Mouse (Mus musculus): ENCODE measurements around the gene Camta1. TPM values are rescaled to one million over a fixed set of nuclear protein-coding genes. Genes with fewer than 3 reads are reported as not detected.

The Camta1 gene
- polyA plus RNA-seq, 1 experiment from 2014 or later, result 81.8 TPM

DNA sequence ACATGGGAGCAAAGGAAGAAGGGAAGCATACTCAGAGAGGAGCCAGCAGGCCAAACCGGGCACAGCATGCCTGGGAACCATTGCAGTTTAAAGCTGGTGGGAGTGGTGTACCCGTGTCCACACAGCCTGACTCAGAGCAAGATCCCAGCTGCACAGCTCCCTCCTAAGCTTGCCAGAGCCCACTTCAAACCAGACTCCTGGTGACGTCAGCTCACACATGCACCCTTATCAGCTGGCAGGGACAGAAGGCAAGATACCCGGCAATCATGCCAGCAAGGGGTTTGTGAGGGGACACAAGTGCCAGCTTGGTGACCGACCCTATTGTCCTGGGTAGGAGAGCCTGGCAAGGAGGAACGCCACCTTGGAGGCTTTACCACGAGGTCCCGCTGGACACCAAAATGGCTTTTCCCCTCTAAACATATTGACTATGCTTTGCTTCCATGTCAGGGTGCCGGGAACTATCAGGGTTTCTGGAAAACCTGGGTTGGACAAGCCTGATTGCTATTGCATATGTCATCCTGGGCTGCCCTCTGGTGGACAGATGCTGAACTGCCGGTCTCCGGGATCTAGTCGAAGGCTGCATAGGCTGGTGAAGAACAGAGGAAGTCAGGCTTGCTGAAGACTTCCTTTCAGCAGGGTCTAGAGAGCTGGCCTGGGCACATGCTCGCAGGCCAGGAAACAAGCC, 720.3 kb downstream of the Camta1 start:
- Histone ChIP-seq H3K9me3 (replicated peaks; ENCODE audit: control insufficient read depth, low read length) (no peaks in the 10 kb centered on the region), H3K4me2 (ENCODE audit: low read depth, low read length) (peak overlapping the region; percentile 36), H3K4me3 (replicated peaks; ENCODE audit: low read length) (0 out of 2 replicates have a peak overlapping the region, but pooled peaks have one; percentile 7), H3K27me3 (ENCODE audit: control insufficient read depth, insufficient read depth, low read length) (peaks cover 13% of the 10 kb centered on the region), H3K4me1 (ENCODE audit: control insufficient read depth, insufficient read depth, low read length) (peaks cover 12% of the 10 kb centered on the region), H3K36me3 (ENCODE audit: control insufficient read depth, insufficient read depth, low read length) (no peaks in the 10 kb centered on the region), H3K9ac (ENCODE audit: low read length) (no peak overlapping the region), H3K27ac (ENCODE audit: low read length) (no peak overlapping the region)
- WGBS, result 6% methylated on average over 13 of the region's 13 CpGs
- peak; percentile 48; the same call in 1 of the 2 replicates for ATAC-seq (ENCODE audit: insufficient read depth, low FRiP score)

DNA sequence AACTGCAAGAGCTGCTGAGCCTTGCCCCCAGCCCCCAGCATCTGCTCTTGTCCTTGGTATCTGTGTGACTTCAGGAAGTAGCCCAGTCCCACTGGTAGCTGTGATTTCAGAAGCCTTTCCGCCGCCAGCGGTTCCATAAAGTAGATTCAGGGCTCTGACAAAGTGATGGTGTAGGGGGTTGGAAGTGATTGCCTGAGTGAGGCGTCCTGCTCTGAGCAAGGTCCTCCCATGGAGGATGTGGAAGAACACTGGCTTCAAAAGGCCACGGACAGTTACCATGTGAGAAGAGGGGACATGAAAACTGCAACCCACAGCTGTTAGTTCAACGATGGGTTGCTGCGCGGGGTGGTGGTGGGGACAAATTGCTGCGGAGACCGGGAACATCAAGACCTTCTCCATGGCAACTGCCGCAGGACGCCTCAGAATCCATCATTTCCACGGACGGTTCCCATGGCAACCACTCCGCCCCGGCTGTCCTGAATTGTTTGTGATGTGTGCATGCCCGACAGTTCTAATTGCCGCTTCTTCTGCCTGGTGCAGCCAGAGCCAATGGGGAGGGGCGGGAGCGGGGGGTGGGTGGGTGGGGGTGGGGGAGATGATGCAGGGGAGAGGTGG, 721.2 kb downstream of the Camta1 start:
- Histone ChIP-seq H3K27me3 (ENCODE audit: control insufficient read depth, insufficient read depth, low read length) (peaks cover 13% of the 10 kb centered on the region), H3K27ac (ENCODE audit: low read length) (no peak overlapping the region), H3K9me3 (replicated peaks; ENCODE audit: control insufficient read depth, low read length) (no peaks in the 10 kb centered on the region), H3K9ac (ENCODE audit: low read length) (no peak overlapping the region), H3K4me3 (replicated peaks; ENCODE audit: low read length) (no peak overlapping the region), H3K36me3 (ENCODE audit: control insufficient read depth, insufficient read depth, low read length) (no peaks in the 10 kb centered on the region), H3K4me2 (ENCODE audit: low read depth, low read length) (no peak overlapping the region; the same call in 1 of the 2 replicates), H3K4me1 (ENCODE audit: control insufficient read depth, insufficient read depth, low read length) (peaks cover 12% of the 10 kb centered on the region)
- ATAC-seq (ENCODE audit: insufficient read depth, low FRiP score), result no peak
- WGBS, result 5% methylated on average over 20 of the region's 20 CpGs

DNA sequence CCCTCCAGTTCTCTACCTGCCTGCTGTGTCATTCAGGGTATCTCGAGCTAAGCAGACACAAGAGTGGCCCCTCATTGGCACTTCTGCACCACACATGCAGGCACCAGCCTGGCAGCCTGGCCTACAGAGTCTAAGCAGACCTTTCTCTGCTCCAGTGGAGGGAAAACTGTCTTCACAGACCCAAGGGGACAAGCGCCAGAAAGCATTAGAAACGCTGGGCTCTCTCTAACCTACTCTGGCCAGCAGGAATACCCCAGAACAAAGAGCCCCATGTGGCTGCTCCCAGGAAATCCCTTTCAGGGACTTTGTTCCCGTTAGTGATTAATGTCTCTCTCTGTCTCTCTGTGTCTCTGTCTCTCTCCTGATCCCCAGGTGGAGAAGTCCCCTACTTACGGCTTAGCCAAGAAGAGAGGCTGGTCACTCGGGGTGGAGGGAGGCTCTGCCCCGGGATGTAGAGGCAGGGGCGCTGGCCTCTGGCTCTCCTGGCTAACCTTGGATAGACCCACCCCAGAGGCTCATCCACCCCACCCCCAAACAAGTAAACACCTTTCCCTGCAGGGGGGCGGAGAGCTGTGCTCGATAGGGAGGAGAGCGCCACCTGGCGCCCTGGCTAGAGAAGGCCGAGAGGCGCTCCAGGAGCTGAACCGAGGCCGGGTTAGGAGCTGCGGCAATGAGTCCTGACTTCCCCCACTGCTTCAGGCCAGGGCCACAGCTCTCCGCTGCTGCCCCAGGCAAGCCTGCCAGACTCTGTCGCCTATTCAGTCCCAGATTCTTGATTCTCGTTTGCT, 722.4 kb downstream of the Camta1 start:
- no peak overlapping the region for H3K4me3 ChIP-seq (replicated peaks; ENCODE audit: low read length)
- H3K27me3 ChIP-seq (ENCODE audit: control insufficient read depth, insufficient read depth, low read length), result peaks cover 13% of the 10 kb centered on the region
- peaks cover 12% of the 10 kb centered on the region for H3K4me1 ChIP-seq (ENCODE audit: control insufficient read depth, insufficient read depth, low read length)
- no peak for ATAC-seq (ENCODE audit: insufficient read depth, low FRiP score)
- H3K27ac ChIP-seq (ENCODE audit: low read length), result no peak overlapping the region
- WGBS, result 9% methylated on average over 20 of the region's 20 CpGs
- H3K36me3 ChIP-seq (ENCODE audit: control insufficient read depth, insufficient read depth, low read length), result no peaks in the 10 kb centered on the region
- H3K9me3 ChIP-seq (replicated peaks; ENCODE audit: control insufficient read depth, low read length), result no peaks in the 10 kb centered on the region
- H3K4me2 ChIP-seq (ENCODE audit: low read depth, low read length), result peak overlapping the region; percentile 29
- no peak overlapping the region for H3K9ac ChIP-seq (ENCODE audit: low read length)

DNA sequence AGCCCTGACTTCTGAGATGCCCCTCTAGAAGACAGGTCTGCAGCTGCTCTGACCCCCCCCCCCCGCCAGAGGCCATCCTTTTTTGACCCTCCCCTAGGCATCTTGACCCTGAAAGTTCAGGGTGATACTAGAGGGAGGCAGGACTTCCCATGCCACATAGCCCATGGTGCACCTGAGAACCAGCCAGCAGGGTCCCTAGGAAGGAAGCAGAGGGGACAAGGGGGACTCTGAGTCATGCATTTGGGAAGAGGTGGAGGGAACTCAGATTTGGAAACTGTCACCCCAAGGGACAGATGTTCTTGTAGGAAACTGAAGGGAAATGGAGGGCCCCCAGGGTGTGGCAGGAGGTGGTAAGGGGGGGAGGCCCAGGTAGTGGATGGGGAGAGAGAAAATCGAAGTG, 723.1 kb downstream of the Camta1 start:
- 39% methylated on average over 2 of the region's 2 CpGs for WGBS
- Histone ChIP-seq H3K27me3 (ENCODE audit: control insufficient read depth, insufficient read depth, low read length) (peaks cover 13% of the 10 kb centered on the region), H3K36me3 (ENCODE audit: control insufficient read depth, insufficient read depth, low read length) (no peaks in the 10 kb centered on the region), H3K9me3 (replicated peaks; ENCODE audit: control insufficient read depth, low read length) (no peaks in the 10 kb centered on the region), H3K4me3 (replicated peaks; ENCODE audit: low read length) (no peak overlapping the region), H3K9ac (ENCODE audit: low read length) (no peak overlapping the region), H3K4me1 (ENCODE audit: control insufficient read depth, insufficient read depth, low read length) (peaks cover 12% of the 10 kb centered on the region), H3K4me2 (ENCODE audit: low read depth, low read length) (no peak overlapping the region), H3K27ac (ENCODE audit: low read length) (no peak overlapping the region)
- no peak for ATAC-seq (ENCODE audit: insufficient read depth, low FRiP score)

DNA sequence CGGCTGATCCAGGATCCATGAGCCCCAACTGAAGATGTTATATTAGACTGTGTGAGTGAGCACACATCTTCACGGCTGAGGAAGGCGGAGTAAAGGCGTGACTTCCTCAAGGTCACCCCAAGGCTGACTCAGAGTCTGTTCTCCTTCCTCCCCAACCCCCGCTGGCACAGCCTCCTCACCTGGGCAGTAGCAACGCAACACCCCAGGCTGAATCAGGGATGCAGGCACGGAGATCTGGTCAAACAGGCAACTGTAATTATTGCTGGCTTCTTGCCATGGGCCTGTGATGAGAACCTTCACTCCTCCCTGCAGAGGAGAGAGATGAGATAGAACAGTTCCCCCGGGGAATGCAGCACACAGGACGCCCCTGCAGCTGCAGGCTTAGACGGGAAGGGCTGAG, 723.5 kb downstream of the Camta1 start:
- Histone ChIP-seq H3K27me3 (ENCODE audit: control insufficient read depth, insufficient read depth, low read length) (peaks cover 13% of the 10 kb centered on the region), H3K27ac (ENCODE audit: low read length) (no peak overlapping the region), H3K4me1 (ENCODE audit: control insufficient read depth, insufficient read depth, low read length) (peaks cover 12% of the 10 kb centered on the region), H3K36me3 (ENCODE audit: control insufficient read depth, insufficient read depth, low read length) (no peaks in the 10 kb centered on the region), H3K4me3 (replicated peaks; ENCODE audit: low read length) (no peak overlapping the region), H3K4me2 (ENCODE audit: low read depth, low read length) (no peak overlapping the region), H3K9ac (ENCODE audit: low read length) (no peak overlapping the region), H3K9me3 (replicated peaks; ENCODE audit: control insufficient read depth, low read length) (no peaks in the 10 kb centered on the region)
- 15% methylated on average over 10 of the region's 10 CpGs for WGBS
- ATAC-seq (ENCODE audit: insufficient read depth, low FRiP score), result no peak

DNA sequence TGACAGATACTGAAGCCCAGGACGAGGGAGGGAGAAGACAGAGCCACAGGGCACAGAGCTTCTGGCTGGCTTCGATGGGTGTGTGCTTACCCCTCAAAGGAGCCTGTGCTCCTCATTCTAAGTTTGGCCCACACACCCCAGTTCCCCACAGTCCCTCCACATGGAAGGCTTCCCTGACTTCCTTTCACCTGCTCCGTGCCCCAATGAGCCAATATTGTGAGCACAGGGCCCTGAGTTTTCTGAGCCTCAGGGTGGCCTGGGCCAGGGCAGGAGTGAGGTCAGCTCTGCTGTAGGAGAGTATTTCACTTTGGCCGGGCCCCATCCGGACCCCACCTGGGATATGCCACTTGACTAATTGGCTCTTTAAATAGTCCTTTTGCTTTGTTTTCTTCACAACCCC, 724.0 kb downstream of the Camta1 start:
- WGBS, result 56% methylated on average over 5 of the region's 5 CpGs
- Histone ChIP-seq H3K9me3 (replicated peaks; ENCODE audit: control insufficient read depth, low read length) (no peaks in the 10 kb centered on the region), H3K4me1 (ENCODE audit: control insufficient read depth, insufficient read depth, low read length) (peaks cover 12% of the 10 kb centered on the region)

DNA sequence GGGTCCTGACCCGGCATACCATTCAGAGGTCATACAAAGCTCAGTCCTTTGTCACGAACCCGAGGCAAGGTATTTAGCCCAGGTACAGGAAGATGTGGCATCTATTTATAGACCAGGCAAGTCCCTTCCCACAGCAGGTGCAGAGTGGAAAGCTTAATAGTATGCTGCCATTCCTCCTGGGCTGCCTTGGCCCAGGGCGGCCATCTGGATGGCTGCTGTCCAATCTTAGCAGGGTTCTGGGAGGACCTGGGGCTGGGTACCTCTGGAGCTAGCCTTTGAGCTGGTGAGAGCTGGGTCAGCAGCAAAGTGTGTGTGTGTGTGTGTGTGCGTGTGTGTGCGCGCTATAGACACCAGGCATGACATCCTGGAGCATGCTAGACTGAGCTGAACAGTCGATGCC, 726.2 kb downstream of the Camta1 start:
- H3K9me3 ChIP-seq (replicated peaks; ENCODE audit: control insufficient read depth, low read length), result no peaks in the 10 kb centered on the region
- no peak for ATAC-seq (ENCODE audit: insufficient read depth, low FRiP score)
- peaks cover 8% of the 10 kb centered on the region for H3K27me3 ChIP-seq (ENCODE audit: control insufficient read depth, insufficient read depth, low read length)
- no peaks in the 10 kb centered on the region for H3K36me3 ChIP-seq (ENCODE audit: control insufficient read depth, insufficient read depth, low read length)
- no peak overlapping the region for H3K4me3 ChIP-seq (replicated peaks; ENCODE audit: low read length)
- no peak overlapping the region for H3K27ac ChIP-seq (ENCODE audit: low read length)
- H3K9ac ChIP-seq (ENCODE audit: low read length), result no peak overlapping the region
- no peak overlapping the region for H3K4me2 ChIP-seq (ENCODE audit: low read depth, low read length)
- H3K4me1 ChIP-seq (ENCODE audit: control insufficient read depth, insufficient read depth, low read length), result peaks cover 12% of the 10 kb centered on the region
- 78% methylated on average over 8 of the region's 8 CpGs for whole genome bisulfite sequencing

More for the DNA sequence above, 724.0 kb downstream of the Camta1 start:
- no peak overlapping the region for H3K27ac ChIP-seq (ENCODE audit: low read length)
- H3K4me3 ChIP-seq (replicated peaks; ENCODE audit: low read length), result no peak overlapping the region
- peaks cover 13% of the 10 kb centered on the region for H3K27me3 ChIP-seq (ENCODE audit: control insufficient read depth, insufficient read depth, low read length)
- H3K9ac ChIP-seq (ENCODE audit: low read length), result no peak overlapping the region
- ATAC-seq (ENCODE audit: insufficient read depth, low FRiP score), result no peak
- H3K4me2 ChIP-seq (ENCODE audit: low read depth, low read length), result no peak overlapping the region
- no peaks in the 10 kb centered on the region for H3K36me3 ChIP-seq (ENCODE audit: control insufficient read depth, insufficient read depth, low read length)

DNA sequence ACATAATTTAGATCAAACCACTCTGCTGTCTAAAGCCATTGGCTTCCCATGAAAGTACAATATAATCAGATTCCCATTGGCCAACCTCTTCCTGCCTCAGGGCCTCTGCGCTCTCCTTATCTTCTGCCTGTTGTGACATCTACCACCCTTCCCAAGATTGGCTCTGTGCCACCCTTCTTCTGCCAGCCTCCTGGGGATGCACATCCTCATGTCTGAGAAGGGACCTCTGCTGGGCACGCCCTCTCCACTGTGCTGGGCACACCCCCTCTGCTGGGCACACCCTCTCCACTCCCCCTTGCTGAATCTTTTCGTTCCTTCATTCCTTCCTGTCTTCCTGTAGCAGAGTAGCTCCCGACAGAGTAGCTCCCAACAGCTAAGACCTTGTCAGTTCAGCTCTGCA, 727.9 kb downstream of the Camta1 start:
- 0 out of 2 replicates have a peak, but pooled peaks have one; percentile 8 for ATAC-seq (ENCODE audit: insufficient read depth, low FRiP score)
- 52% methylated on average over 4 of the region's 4 CpGs for WGBS
- no peak overlapping the region for H3K4me3 ChIP-seq (replicated peaks; ENCODE audit: low read length)

DNA sequence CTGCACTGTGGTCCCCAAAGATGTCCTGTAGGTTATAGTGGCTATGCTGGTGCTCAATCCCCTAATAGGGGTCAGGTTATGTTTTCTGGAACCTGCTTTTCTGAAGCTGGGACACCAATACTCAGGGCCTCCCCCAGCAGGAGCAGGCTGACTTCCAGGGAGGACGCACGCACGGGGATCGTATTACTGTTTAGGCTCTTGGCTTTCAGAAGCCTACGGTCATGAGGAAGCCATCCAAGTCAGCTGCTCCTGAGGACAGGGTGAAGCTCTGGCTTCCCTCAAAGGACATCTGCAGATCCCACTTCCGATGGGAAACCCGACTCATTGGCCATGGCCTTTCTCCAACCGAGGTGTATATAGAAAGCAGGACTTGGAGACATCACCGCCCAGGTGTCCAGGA, 729.2 kb downstream of the Camta1 start:
- 55% methylated on average over 9 of the region's 9 CpGs for WGBS
- Histone ChIP-seq H3K27ac (ENCODE audit: low read length) (no peak overlapping the region), H3K9me3 (replicated peaks; ENCODE audit: control insufficient read depth, low read length) (no peaks in the 10 kb centered on the region), H3K9ac (ENCODE audit: low read length) (no peak overlapping the region), H3K27me3 (ENCODE audit: control insufficient read depth, insufficient read depth, low read length) (no peaks in the 10 kb centered on the region), H3K4me2 (ENCODE audit: low read depth, low read length) (no peak overlapping the region), H3K36me3 (ENCODE audit: control insufficient read depth, insufficient read depth, low read length) (no peaks in the 10 kb centered on the region), H3K4me3 (replicated peaks; ENCODE audit: low read length) (no peak overlapping the region), H3K4me1 (ENCODE audit: control insufficient read depth, insufficient read depth, low read length) (peaks cover 7% of the 10 kb centered on the region; the same call in 1 of the 2 replicates)
- no peak for ATAC-seq (ENCODE audit: insufficient read depth, low FRiP score)

More for the DNA sequence above, 727.9 kb downstream of the Camta1 start:
- H3K9ac ChIP-seq (ENCODE audit: low read length), result no peak overlapping the region
- peaks cover 11% of the 10 kb centered on the region; the same call in 1 of the 2 replicates for H3K4me1 ChIP-seq (ENCODE audit: control insufficient read depth, insufficient read depth, low read length)
- no peaks in the 10 kb centered on the region for H3K9me3 ChIP-seq (replicated peaks; ENCODE audit: control insufficient read depth, low read length)
- no peaks in the 10 kb centered on the region for H3K36me3 ChIP-seq (ENCODE audit: control insufficient read depth, insufficient read depth, low read length)
- H3K4me2 ChIP-seq (ENCODE audit: low read depth, low read length), result no peak overlapping the region
- no peaks in the 10 kb centered on the region for H3K27me3 ChIP-seq (ENCODE audit: control insufficient read depth, insufficient read depth, low read length)
- H3K27ac ChIP-seq (ENCODE audit: low read length), result no peak overlapping the region
